Mouse (Mus musculus) heart, embryonic 15.5 days (tissue): ENCODE data around the gene Rnaseh2a. TPM values are rescaled to one million over a fixed set of nuclear protein-coding genes. Genes with fewer than 3 reads are reported as not detected.
A peak's percentile ranks its signal among the peaks of the same experiment; 100 is the strongest.

Source experiments
- ATAC-seq: fragments of 200-750 bp; cut with Nextera tagmentation; replicated peaks from 2 replicates; pipeline ENCODE4 v1.8.0; 2017; ENCODE audit warnings: low read depth, moderate TSS enrichment; ENCODE audit not compliant: insufficient number of reproducible peaks, insufficient read depth, low FRiP score
- H3K27ac ChIP-seq: fragments of 300-500 bp; sonication (generic); 2 replicates; pipeline ENCODE4 v1.5.1; 2015; ENCODE audit warnings: mild to moderate bottlenecking, inconsistent platforms
- H3K27me3 ChIP-seq: fragments of 300-500 bp; sonication (generic); 2 replicates; pipeline ENCODE4 v1.6.1; 2015; ENCODE audit warnings: inconsistent platforms
- H3K36me3 ChIP-seq: fragments of 300-500 bp; sonication (generic); 2 replicates; pipeline ENCODE4 v1.6.1; 2015; ENCODE audit warnings: mild to moderate bottlenecking, inconsistent platforms
- H3K4me1 ChIP-seq: fragments of 300-500 bp; sonication (generic); replicated peaks from 2 replicates; pipeline ENCODE4 v1.6.1; 2015; ENCODE audit warnings: inconsistent platforms
- H3K4me2 ChIP-seq: fragments of 300-500 bp; sonication (generic); 2 replicates; pipeline ENCODE4 v1.6.1; 2015; ENCODE audit warnings: inconsistent platforms, mild to moderate bottlenecking, moderate library complexity
- H3K4me3 ChIP-seq: fragments of 300-500 bp; sonication (generic); 2 replicates; pipeline ENCODE4 v1.5.1; 2015; ENCODE audit warnings: mild to moderate bottlenecking, inconsistent platforms
- H3K9ac ChIP-seq: fragments of 300-500 bp; sonication (generic); 2 replicates; pipeline ENCODE4 v1.6.1; 2015; ENCODE audit warnings: mild to moderate bottlenecking, inconsistent platforms
- H3K9me3 ChIP-seq: fragments of 300-500 bp; sonication (generic); replicated peaks from 2 replicates; pipeline ENCODE4 v1.6.1; 2016; ENCODE audit warnings: inconsistent platforms
- WGBS: fragments of 180-500 bp; shearing (Covaris S2); methylation state at CpG from one replicate; pipeline ENCODE4 v1.1.7; 2015; ENCODE audit warnings: mixed read lengths; 5-methylcytosine and 5-hydroxymethylcytosine counted together
- polyA plus RNA-seq: library from polyadenylated mRNA; unstranded; fragments of >200 nt; fragmentation: Nextera tagmentation; extraction: Ambion mirVana; gene quantifications from 2 replicates; pipeline ENCODE4 v1.2.1, GENCODE M21; 2015

The Rnaseh2a gene
- polyA plus RNA-seq, 1 experiment from 2014 or later: 62.9 TPM

DNA sequence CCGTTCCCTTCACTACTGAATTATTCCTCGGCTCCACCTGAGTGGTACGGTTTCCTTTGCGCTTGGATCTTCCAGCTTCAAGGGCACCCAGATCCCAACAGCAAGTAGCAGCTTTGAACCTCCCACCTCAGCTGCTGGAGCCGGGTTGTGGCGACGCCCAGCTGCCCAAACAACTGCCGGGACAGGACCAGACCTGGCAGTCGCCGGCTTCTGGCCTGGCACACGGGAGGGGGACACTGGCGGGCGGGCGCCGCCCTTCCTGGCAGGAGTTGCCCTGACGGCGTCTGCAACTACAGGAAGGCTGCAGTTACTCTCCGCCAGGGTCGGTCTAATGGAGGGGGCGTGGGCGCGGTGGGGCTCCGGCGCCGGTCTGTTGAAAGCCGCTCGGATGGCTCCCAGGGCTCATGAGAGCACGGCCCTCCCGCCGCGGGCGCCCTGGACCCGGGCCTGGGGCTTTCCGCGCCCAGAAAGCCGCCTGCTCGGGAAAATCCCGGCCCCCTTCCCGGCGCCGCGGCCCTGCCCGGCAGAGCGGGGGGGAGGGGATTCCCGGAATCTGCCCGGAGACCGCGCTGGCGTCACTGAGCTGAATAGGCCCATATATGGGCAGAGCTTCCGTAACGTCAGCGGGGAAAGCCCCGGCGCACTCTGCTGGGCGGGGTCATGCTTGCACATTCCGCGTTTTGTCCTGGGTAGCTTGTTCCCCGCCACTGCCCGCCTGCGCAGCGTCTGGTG lies 6.6 kb upstream of the Rnaseh2a start:
- under 1% methylated on average over 58 of the region's 61 CpGs for WGBS
- H3K36me3 ChIP-seq: peaks cover 28% of the 10 kb centered on the region
- no peaks in the 10 kb centered on the region for H3K27me3 ChIP-seq
- H3K4me3 ChIP-seq: peak overlapping the region; percentile 66
- H3K9ac ChIP-seq: peak overlapping the region; percentile 79
- peak overlapping the region; percentile 91 for H3K27ac ChIP-seq
- H3K4me1 ChIP-seq: peaks cover 58% of the 10 kb centered on the region
- no peaks in the 10 kb centered on the region for H3K9me3 ChIP-seq
- ATAC-seq: peak; percentile 80
- peak overlapping the region; percentile 97 for H3K4me2 ChIP-seq

DNA sequence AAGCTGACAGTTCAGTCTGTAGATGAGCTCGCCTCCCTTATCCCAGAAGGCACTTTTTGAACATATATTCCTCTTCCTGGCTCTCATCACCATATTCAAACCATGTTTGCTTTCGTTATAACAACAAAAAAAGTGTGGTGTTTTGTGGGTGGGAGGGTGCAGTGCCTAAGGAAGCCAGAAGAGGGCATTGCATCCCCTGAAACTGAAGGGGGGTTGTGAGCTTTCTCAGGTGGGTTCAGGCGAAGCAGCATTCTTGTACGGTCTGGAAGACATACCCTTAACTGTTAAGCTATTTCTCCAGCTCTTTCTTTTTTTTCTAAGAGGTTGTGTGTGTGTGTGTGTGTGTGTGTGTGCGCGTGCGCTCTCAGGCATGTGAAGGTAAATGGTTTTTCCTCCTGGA lies 5.9 kb upstream of the Rnaseh2a start:
- no peaks in the 10 kb centered on the region for H3K27me3 ChIP-seq
- no peak for ATAC-seq
- WGBS: 32% methylated on average over 7 of the region's 7 CpGs
- peak overlapping the region; percentile 97 for H3K4me2 ChIP-seq
- peak overlapping the region; percentile 66; the same call in 1 of the 2 replicates for H3K4me3 ChIP-seq
- no peaks in the 10 kb centered on the region for H3K9me3 ChIP-seq
- peaks cover 58% of the 10 kb centered on the region for H3K4me1 ChIP-seq
- no peak overlapping the region for H3K9ac ChIP-seq
- peaks cover 31% of the 10 kb centered on the region for H3K36me3 ChIP-seq
- peak overlapping the region; percentile 91 for H3K27ac ChIP-seq

GRCm38 (mm10) chr8:84974543-84975142 lies 5.1 kb upstream of the Rnaseh2a start:
- H3K9me3 ChIP-seq: no peaks in the 10 kb centered on the region
- H3K9ac ChIP-seq: no peak overlapping the region
- no peak overlapping the region for H3K27ac ChIP-seq
- 78% methylated on average over 8 of the region's 8 CpGs for WGBS
- ATAC-seq: no peak
- H3K4me1 ChIP-seq: peaks cover 53% of the 10 kb centered on the region
- no peaks in the 10 kb centered on the region for H3K27me3 ChIP-seq
- H3K4me3 ChIP-seq: no peak overlapping the region
- H3K36me3 ChIP-seq: peaks cover 31% of the 10 kb centered on the region
- H3K4me2 ChIP-seq: no peak overlapping the region

DNA sequence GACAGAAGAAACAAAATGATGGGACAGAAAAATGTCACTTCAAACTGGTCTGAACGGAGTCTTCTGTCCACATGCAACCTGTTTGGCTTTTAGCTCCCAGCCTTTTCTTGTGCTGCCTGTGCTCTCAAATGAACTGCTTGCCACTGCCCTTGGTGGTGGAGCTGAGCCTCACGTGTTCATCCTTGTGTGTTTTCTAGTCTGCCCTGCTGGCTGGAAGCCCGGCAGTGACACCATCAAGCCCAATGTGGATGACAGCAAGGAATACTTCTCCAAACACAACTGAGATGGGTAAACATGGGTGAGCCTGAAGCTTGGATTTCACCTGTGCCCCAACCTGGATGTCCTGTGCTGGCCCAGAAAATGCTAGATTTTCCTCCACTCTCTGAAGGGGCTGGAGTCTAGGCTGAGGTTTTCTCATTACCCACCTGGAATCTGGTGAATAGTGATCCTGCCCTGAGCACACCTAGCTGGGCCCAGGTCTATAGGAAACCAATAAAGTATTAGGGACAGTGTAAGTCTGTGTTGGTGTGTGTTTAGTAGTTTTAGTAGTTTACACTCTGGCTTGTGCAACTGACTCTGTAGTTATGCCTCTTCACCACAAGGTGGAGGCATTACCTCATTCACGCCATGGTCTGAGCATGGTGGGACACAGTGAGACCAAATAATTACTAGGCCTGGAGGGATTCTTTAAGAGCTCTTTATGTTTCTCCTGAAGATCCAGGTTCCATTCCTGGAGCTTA lies 4.4 kb upstream of the Rnaseh2a start:
- peaks cover 31% of the 10 kb centered on the region for H3K36me3 ChIP-seq
- no peaks in the 10 kb centered on the region for H3K9me3 ChIP-seq
- peaks cover 46% of the 10 kb centered on the region for H3K4me1 ChIP-seq
- H3K4me3 ChIP-seq: no peak overlapping the region
- no peak overlapping the region for H3K4me2 ChIP-seq
- no peak overlapping the region for H3K9ac ChIP-seq
- ATAC-seq: no peak
- WGBS: 62% methylated on average over 4 of the region's 4 CpGs
- no peaks in the 10 kb centered on the region for H3K27me3 ChIP-seq
- H3K27ac ChIP-seq: no peak overlapping the region

DNA sequence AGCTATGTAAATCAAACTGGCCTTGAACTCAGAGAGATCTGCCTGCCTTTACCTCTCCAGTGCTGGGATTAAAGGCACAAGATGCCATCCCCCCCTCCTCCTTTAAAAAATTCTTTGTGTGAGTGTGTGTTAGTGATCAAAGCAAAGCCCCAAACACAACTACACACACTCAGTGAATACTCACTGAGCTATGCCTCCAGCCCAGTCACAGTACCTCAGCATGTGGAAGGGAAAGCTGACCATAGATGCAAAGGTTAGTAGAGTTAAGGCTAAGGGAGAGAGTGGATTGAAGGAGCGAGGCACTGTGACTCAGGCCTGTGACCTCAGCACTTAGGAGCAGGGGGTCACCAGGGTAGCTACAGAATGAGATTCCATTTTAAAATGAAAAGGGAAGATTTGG lies 3.5 kb upstream of the Rnaseh2a start:
- no peak for ATAC-seq
- peaks cover 47% of the 10 kb centered on the region for H3K4me1 ChIP-seq

DNA sequence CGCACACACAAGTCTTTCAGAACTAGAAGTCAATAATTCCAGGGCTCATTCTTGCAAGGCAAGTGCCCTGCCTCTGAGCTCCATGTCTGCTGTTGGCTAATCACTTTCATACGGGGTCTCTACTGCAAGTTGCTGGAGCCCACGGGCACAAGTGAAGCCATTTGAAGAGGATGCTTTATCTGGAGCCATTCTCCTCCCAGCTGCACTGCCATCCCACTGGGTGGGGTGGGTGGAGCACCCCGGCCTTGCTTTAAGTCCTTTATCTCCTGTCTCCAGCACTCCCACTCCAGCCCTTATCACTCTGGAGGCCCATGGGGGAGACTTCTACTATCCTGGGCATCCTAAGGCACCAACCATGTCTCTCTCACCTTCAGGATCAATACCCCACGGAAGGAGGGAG lies 1.3 kb upstream of the Rnaseh2a start:
- Histone ChIP-seq H3K9ac (peak overlapping the region; percentile 87), H3K27me3 (no peaks in the 10 kb centered on the region), H3K4me2 (peak overlapping the region; percentile 80), H3K27ac (no peak overlapping the region), H3K36me3 (peaks cover 31% of the 10 kb centered on the region), H3K4me3 (peak overlapping the region; percentile 63), H3K4me1 (peaks cover 42% of the 10 kb centered on the region), H3K9me3 (no peaks in the 10 kb centered on the region)
- WGBS: 42% methylated on average over 5 of the region's 5 CpGs
- ATAC-seq: no peak

More for the DNA sequence above, 3.5 kb upstream of the Rnaseh2a start:
- Histone ChIP-seq H3K27me3 (no peaks in the 10 kb centered on the region), H3K27ac (no peak overlapping the region), H3K4me2 (no peak overlapping the region), H3K9me3 (no peaks in the 10 kb centered on the region), H3K9ac (no peak overlapping the region), H3K36me3 (peaks cover 31% of the 10 kb centered on the region), H3K4me3 (no peak overlapping the region)
- 87% methylated on average over 1 of the region's 1 CpGs for whole genome bisulfite sequencing

DNA sequence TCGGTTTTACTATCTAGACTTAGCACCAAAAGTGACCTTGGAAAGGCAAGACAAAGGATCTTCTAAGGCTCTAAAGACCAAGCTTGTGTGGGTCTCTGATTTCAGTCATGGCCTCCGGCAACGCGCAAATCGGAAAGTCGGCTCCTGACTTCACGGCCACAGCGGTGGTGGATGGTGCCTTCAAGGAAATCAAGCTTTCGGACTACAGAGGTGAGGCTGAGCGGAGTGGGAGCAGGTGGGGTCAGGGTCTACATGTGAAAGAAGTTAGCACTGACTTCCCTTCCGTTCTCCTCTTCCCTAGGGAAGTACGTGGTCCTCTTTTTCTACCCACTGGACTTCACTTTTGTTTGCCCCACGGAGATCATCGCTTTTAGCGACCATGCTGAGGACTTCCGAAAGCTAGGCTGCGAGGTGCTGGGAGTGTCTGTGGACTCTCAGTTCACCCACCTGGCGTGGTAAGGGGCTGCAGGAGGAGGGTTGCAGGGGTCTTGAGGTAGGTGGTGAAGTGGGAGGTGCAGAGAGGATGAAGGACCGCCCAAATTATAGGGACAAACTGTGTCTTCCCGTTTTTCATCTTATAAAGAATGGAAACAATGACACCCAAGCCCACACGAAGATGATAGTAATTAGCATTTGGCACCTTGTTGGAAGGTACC lies 696 bp upstream of the Rnaseh2a start:
- H3K27me3 ChIP-seq: no peaks in the 10 kb centered on the region
- no peak for ATAC-seq
- peaks cover 39% of the 10 kb centered on the region for H3K4me1 ChIP-seq
- H3K36me3 ChIP-seq: peaks cover 31% of the 10 kb centered on the region
- 9% methylated on average over 21 of the region's 21 CpGs for WGBS
- H3K9me3 ChIP-seq: no peaks in the 10 kb centered on the region
- peak overlapping the region; percentile 87 for H3K27ac ChIP-seq
- H3K4me2 ChIP-seq: peak overlapping the region; percentile 80
- peak overlapping the region; percentile 87 for H3K9ac ChIP-seq
- H3K4me3 ChIP-seq: peak overlapping the region; percentile 63

DNA sequence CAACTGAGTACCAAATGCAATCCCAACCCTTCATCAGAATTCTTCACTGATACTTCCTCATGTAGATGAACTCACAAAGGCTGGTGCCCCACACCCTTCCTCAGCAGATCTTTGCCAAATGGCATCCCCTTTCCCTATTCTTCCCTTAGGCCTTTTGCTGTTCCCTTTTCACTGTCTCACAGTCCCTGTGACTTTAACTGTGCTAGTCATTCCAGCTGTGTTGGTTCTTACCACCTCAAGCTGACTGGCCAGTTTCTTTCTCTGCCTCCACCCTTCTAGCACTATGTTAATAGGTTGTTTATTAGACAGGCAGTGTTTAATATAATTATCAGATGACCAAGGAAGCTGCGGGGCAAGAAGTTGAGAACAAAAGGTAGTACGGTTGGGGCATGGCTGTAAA lies 917 bp downstream of the Rnaseh2a start:
- H3K36me3 ChIP-seq: peaks cover 27% of the 10 kb centered on the region
- peak overlapping the region; percentile 87 for H3K27ac ChIP-seq
- peak overlapping the region; percentile 63 for H3K4me3 ChIP-seq
- no peak for ATAC-seq
- peak overlapping the region; percentile 87 for H3K9ac ChIP-seq
- H3K9me3 ChIP-seq: no peaks in the 10 kb centered on the region
- WGBS: 27% methylated on average over 2 of the region's 2 CpGs
- peak overlapping the region; percentile 80 for H3K4me2 ChIP-seq
- no peaks in the 10 kb centered on the region for H3K27me3 ChIP-seq
- H3K4me1 ChIP-seq: peaks cover 38% of the 10 kb centered on the region

GRCm38 (mm10) chr8:84967532-84968304 lies 1.8 kb downstream of the Rnaseh2a start:
- ATAC-seq: no peak
- H3K27me3 ChIP-seq: no peaks in the 10 kb centered on the region
- H3K4me2 ChIP-seq: peak overlapping the region; percentile 80; the same call in 1 of the 2 replicates
- no peaks in the 10 kb centered on the region for H3K9me3 ChIP-seq
- H3K4me3 ChIP-seq: no peak overlapping the region
- WGBS: 84% methylated on average over 13 of the region's 13 CpGs
- no peak overlapping the region for H3K9ac ChIP-seq
- no peak overlapping the region for H3K27ac ChIP-seq
- peaks cover 18% of the 10 kb centered on the region for H3K36me3 ChIP-seq
- peaks cover 36% of the 10 kb centered on the region for H3K4me1 ChIP-seq

GRCm38 (mm10) chr8:84966603-84967002 lies 3.0 kb downstream of the Rnaseh2a start:
- H3K4me1 ChIP-seq: peaks cover 36% of the 10 kb centered on the region
- no peak overlapping the region for H3K9ac ChIP-seq
- H3K4me3 ChIP-seq: no peak overlapping the region
- ATAC-seq: no peak
- H3K9me3 ChIP-seq: no peaks in the 10 kb centered on the region
- H3K27ac ChIP-seq: peak overlapping the region; percentile 43
- 40% methylated on average over 3 of the region's 3 CpGs for WGBS
- no peaks in the 10 kb centered on the region for H3K27me3 ChIP-seq
- peaks cover 6% of the 10 kb centered on the region for H3K36me3 ChIP-seq
- peak overlapping the region; percentile 93; the same call in 1 of the 2 replicates for H3K4me2 ChIP-seq
